Mouse (Mus musculus) olfactory bulb, adult 2 months (tissue): ENCODE results near the gene Hibadh. TPM values are rescaled to one million over a fixed set of nuclear protein-coding genes. Genes with fewer than 3 reads are reported as not detected.

ENCODE experiments used
- H3K27ac ChIP-seq: fragments of 200-500 bp; 2 replicates; pipeline ENCODE4 v1.5.1; 2012; ENCODE audit warnings: low read depth, low read length; ENCODE audit not compliant: insufficient read depth
- H3K4me1 ChIP-seq: fragments of 200-500 bp; 2 replicates; pipeline ENCODE4 v1.6.1; 2012; ENCODE audit warnings: low read length; ENCODE audit not compliant: control insufficient read depth, insufficient read depth
- H3K4me3 ChIP-seq: fragments of 200-500 bp; 2 replicates; pipeline ENCODE4 v1.5.1; 2012; ENCODE audit warnings: mild to moderate bottlenecking, low read depth, low read length, moderate library complexity; ENCODE audit not compliant: insufficient read depth
- CTCF ChIP-seq: fragments of 200-500 bp; IDR thresholded peaks from 2 replicates; pipeline ENCODE4 v1.5.1; 2012; ENCODE audit warnings: low read depth, mild to moderate bottlenecking, low read length, moderate library complexity; ENCODE audit not compliant: insufficient read depth
- POLR2A ChIP-seq: fragments of 200-500 bp; IDR thresholded peaks from 2 replicates; pipeline ENCODE4 v1.6.1; 2012; ENCODE audit warnings: mild to moderate bottlenecking, low read depth, low read length, moderate library complexity; ENCODE audit not compliant: insufficient read depth
- WGBS: fragments of 180-500 bp; shearing (Covaris S2); methylation state at CpG from one replicate; pipeline ENCODE4 v1.1.7; 2018; 5-methylcytosine and 5-hydroxymethylcytosine counted together
- polyA plus RNA-seq: library from polyadenylated mRNA; stranded (reverse); fragments of >200 nt; gene quantifications from 2 replicates; pipeline ENCODE4 v1.2.4, GENCODE M21; 2012; ENCODE audit warnings: low replicate concordance; ENCODE audit not compliant: missing spikeins, insufficient read depth, insufficient read length

The Hibadh gene
- polyA plus RNA-seq, 1 experiment, result not detected

DNA sequence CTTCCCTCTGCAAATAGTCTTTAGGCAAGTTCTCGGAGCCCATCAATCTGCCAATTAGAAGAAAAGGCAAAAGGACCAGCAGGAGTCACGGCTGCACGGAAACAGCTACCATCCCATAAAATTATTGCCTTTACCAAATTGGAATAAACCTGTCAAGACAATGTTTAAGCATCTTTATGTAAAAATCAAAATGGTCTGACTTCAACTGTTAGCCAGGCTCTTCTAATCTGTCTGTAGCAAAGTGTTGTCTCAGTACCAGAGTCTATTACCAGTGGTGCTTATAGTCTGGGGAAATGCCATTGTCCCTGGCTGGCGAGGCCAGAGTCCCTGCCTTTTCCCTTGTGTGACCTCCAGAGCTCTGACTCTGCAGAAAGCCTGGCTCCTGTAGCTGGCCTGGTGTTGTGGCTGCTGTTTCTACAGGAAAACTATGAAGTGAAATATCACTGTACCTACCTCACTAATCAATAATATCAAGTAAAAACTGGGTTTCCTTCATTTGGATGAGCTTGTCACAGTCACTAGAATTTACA is 126.2 kb downstream of the Hibadh start:
- Histone ChIP-seq H3K4me3 (no peak overlapping the region), H3K27ac (no peak overlapping the region), H3K4me1 (no peaks in the 10 kb centered on the region)
- WGBS, result 58% methylated on average over 4 of the region's 4 CpGs
- TF ChIP-seq POLR2A (no peak), CTCF (no peak)

DNA sequence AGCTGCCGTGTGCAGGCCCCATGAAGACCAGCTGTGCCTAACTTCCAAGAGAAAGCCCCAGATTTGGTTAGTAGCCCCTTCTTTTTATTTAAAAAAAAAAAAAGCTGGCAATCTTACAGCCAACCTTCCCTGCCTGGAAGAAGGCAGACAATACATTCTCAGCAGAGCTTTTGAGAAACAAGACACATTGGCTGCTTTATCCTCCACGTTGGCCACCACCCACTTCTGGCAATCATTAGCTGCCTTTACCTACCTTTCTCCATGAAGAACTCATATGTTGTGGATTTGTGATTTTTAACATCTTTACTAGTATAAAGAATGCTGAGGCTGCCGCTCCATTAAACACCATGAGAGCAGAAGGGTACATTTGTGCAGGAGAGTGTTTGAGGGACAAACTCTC is 131.4 kb downstream of the Hibadh start:
- peaks cover 2% of the 10 kb centered on the region; the same call in 1 of the 2 replicates for H3K4me1 ChIP-seq
- H3K27ac ChIP-seq, result no peak overlapping the region
- H3K4me3 ChIP-seq, result no peak overlapping the region
- 75% methylated on average over 3 of the region's 3 CpGs for WGBS
- TF ChIP-seq CTCF, result no peak
- TF ChIP-seq POLR2A, result no peak

DNA sequence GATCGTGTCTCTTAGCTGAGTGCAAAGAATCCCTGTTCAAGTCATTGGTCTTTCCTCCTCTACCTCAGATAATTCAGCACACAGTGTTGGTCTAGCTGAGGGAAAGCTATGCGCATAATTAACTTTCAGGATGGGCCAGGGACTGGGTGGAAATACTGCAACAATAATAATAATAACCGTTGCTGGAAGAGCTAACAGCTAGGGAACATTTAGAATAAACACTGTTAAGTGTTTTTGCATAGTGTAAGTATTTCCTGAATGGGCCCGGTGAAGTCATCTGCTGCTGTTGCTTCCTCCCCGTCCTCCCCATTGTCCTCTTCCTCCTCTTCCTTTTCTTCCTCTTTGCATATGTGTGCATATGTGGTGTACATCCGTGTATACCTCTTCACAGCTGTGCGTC is 132.2 kb downstream of the Hibadh start:
- no peak for TF ChIP-seq CTCF
- TF ChIP-seq POLR2A, result no peak
- peaks cover 2% of the 10 kb centered on the region; the same call in 1 of the 2 replicates for H3K4me1 ChIP-seq
- no peak overlapping the region for H3K27ac ChIP-seq
- WGBS, result 82% methylated on average over 7 of the region's 7 CpGs
- no peak overlapping the region for H3K4me3 ChIP-seq

DNA sequence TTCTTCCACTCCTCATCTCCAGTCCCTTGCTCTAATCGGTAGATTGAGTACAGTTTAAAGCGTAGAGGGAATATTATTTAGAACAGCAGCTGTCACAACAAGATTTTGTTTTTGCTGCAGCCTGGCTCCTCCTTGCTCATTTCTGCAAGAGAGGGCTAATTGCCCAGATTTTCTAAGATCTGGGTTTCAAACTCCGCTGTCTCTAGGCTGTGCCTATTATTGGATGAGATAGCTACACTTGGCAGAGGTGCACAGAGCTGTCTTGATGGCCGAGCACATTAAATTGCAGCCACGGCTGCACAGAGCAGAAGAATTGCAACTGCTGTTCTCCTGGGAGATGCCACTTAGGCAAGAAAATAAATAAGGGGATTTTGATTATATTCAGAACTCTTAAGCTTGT is 133.0 kb downstream of the Hibadh start:
- WGBS, result 21% methylated on average over 5 of the region's 5 CpGs
- Histone ChIP-seq H3K4me1 (peaks cover 2% of the 10 kb centered on the region; the same call in 1 of the 2 replicates), H3K4me3 (no peak overlapping the region), H3K27ac (no peak overlapping the region)
- TF ChIP-seq CTCF (no peak), POLR2A (no peak)

DNA sequence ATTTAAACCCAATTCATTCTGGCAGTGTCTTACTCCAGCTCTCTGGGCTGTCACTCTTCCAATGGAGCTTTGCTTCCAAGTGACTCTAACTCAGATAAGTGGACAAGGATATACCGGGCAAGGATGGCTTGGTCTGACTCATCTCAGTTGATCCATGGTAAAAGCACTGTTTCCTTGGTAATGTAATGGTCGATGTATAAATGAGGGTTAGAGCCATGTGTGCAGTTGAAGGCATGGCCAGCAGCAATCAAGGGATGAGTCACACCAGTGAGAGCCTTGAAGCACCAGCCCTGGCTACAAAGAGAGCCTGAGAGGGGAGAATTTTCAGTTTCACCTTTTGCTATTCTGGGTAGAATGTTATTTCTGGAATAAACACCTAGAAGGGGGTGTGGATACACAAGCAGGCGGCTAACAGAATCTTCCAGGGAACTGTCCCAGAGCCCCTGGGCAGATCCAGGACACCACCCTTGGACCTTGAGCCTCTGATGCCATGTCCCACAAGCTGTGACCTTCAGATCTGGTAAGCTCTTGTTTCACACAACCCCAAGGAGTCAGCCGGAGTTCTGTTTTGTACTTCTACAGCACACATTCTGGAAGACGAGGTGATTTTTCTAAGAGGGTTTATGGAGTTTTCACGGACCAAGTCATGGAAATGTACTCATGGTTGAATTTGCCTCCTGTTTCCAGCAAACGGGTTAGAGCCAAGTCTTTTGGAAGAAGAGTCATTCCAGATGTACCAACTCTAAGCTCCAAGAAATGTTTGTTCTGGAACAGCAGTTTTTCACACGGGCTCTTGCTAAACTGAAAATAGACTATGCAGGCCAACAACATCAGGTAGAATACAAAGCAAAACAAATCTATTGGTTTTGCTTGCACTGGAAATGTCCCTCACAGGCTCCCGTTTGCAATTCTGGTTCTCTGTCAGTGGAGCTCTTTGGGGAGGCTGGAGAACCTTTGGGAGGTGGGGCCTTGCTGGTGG is 134.1 kb downstream of the Hibadh start:
- Histone ChIP-seq H3K4me1 (peaks cover 2% of the 10 kb centered on the region; the same call in 1 of the 2 replicates), H3K4me3 (no peak overlapping the region), H3K27ac (no peak overlapping the region)
- WGBS, result 80% methylated on average over 9 of the region's 9 CpGs
- TF ChIP-seq POLR2A (no peak), CTCF (no peak)

DNA sequence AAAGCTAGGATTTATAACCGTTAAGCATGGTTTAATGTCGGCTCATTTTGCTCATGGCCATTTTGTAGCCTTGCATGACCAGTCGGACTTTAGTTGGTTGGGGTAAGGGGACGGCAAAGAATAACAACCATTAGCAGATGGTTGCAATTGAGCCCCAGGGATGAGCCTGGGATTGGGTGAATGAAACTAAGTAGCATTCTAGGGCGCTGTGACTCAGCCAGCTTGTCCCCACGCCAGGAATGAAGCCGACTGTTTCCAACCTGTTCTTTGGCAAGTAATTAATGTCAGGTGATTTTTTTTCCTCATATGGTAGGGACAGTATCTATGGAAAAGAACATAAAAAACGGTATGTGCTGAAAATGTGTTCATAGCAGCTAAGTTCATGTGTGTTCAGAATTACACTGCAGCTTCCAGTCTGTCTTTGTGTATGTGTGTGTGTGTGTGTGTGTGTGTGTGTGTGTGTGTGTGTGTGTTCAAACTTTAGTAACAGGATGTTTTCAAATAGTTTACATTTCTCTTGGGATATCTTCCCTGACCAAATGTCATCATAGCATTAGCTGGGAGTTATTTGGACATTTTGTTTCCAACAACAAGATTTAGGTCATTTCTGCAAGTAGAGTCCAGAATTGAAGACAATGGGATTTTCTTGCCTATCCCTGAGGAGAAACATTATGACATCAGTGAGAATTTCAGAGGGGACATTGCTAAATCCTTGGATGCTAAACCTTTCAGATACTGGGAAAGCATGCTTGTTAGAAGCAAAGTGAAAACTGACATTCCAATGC is 135.3 kb downstream of the Hibadh start:
- 73% methylated on average over 8 of the region's 8 CpGs for WGBS
- no peak for TF ChIP-seq CTCF
- no peak for TF ChIP-seq POLR2A
- no peak overlapping the region for H3K4me3 ChIP-seq
- H3K4me1 ChIP-seq, result peaks cover 2% of the 10 kb centered on the region; the same call in 1 of the 2 replicates
- no peak overlapping the region for H3K27ac ChIP-seq

DNA sequence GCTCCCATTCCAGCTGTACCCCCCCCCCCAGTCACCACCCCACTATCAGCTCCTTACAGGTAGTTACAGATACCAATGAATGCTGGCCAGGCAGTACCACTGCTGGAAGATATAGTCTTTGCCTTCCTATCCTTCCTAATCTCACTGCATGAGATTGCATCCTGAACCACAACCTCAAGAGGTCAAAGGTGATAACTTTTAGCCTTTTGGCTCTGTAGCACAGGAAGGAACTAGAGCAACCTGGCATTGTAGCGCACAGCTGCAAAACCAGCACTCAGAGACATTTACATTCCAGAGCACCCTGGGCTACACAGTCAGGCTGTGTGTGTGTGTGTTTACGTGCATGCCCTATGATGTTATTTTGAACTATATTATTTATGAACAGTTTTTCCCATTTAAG is 137.2 kb downstream of the Hibadh start:
- Histone ChIP-seq H3K27ac (no peak overlapping the region), H3K4me3 (no peak overlapping the region), H3K4me1 (peaks cover 2% of the 10 kb centered on the region; the same call in 1 of the 2 replicates)
- no peak for TF ChIP-seq CTCF
- no peak for TF ChIP-seq POLR2A
- WGBS, result 97% methylated on average over 2 of the region's 2 CpGs

DNA sequence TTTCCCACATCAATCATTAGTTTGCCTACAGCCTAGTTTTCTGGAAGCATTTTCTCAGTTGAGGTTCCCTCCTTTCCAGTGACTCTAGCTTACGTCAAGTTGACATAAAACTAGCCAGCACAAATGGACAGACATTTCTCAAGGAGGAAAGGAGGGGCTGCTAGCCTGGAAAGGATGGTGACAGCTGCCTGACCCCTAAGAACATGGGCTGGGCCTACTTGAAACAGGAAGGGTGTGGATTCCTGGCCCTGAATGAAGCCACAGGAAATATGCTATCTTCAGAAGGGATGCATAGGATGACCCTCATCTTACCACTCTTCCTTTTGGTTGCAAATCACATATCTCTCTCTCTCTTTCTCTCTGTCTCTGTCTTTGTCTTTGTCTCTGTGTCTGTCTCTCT is 138.7 kb downstream of the Hibadh start:
- no peak for TF ChIP-seq CTCF
- no peak for TF ChIP-seq POLR2A
- WGBS, result 100% methylated on average over 1 of the region's 1 CpGs
- H3K4me1 ChIP-seq, result peaks cover 2% of the 10 kb centered on the region; the same call in 1 of the 2 replicates
- no peak overlapping the region for H3K4me3 ChIP-seq
- H3K27ac ChIP-seq, result no peak overlapping the region

Other genes starting within 250 kb of the Hibadh start
- gene Tax1bp1, start 73.3 kb upstream of the Hibadh start, polyA plus RNA-seq, result 124 TPM in 1 of 2 replicates, not detected in the other